Mouse (Mus musculus): ENCODE results near the gene Ddx54. TPM values are rescaled to one million over a fixed set of nuclear protein-coding genes. Genes with fewer than 3 reads are reported as not detected.

Ddx54 gene
- polyA plus RNA-seq, 1 experiment from 2014 or later = 38.4 TPM

DNA sequence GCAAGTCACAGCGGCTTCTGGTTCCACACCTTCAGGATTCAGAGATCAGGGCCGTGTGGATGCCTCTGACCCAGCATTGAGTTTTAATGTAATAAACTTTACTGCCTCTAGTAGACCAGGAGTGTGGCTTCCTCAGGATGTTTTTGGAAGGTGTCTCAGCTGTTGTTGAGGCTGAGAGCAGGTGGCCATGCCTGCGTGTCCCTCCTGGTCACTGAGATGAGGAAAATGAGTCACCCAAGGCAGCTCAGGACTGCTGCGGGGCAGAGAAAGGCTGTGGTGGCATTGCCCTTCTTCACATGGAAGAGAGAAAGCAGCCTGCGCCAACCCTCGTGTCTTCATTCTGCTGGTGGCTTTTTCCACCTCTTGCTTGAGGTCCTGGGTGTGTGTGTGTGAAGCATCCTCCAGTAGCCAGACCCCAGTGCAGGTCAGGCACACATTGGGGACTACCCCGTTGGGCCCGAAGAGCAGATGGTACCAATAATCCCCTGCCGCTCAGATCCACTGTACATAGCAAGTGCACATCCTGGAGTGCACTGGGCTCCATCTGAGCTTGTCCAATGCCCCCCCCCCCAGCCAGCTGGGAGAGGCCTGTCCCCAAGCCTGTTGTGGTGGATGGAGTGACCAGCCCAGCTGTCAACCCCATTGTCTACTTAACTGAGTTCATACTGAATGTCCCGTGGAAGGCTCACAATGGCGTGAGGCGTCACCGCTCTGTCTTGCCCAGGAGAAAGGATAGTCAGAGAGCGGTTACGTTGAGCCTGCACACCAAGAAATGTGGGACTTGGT, 15.2 kb downstream of the Ddx54 start:
- H3K4me3 ChIP-seq (ENCODE audit: low read length) = no peak overlapping the region
- no peak overlapping the region for H3K4me2 ChIP-seq (ENCODE audit: low read length)
- no peaks in the 10 kb centered on the region for H3K9me3 ChIP-seq (ENCODE audit: control insufficient read depth, low read length)
- H3K4me1 ChIP-seq (ENCODE audit: control insufficient read depth, insufficient read depth, low read depth, low read length) = no peaks in the 10 kb centered on the region
- WGBS = 74% methylated on average over 15 of the region's 15 CpGs
- ATAC-seq = no peak
- H3K9ac ChIP-seq (ENCODE audit: low read depth, low read length) = no peak overlapping the region
- H3K27me3 ChIP-seq (replicated peaks; ENCODE audit: control insufficient read depth, insufficient read depth, low read length) = peaks cover 2% of the 10 kb centered on the region; the same call in 1 of the 2 replicates
- H3K36me3 ChIP-seq (ENCODE audit: control insufficient read depth, insufficient read depth, low read length) = peaks cover 30% of the 10 kb centered on the region
- H3K27ac ChIP-seq (ENCODE audit: low read depth, low read length) = no peak overlapping the region

DNA sequence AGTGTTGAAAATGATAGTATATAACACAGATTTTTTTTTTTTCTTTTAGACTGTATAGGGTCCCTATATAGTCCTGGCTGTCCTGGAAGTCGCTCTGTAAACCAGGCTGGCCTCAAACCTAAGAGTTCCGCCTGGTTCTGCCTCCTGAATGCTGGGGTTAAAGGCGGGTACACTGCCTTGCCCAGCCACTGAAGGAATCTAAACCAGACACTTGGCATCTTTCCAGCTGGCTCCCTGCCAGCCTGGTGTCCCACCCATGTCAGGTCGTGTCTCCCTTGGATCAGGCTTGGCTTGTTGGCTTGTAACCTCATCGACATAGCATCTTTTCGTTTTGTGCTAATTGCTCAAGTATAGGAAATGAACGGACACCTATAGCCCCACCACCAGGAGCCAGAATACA, 16.1 kb downstream of the Ddx54 start:
- ATAC-seq = no peak
- Histone ChIP-seq H3K36me3 (ENCODE audit: control insufficient read depth, insufficient read depth, low read length) (peaks cover 25% of the 10 kb centered on the region), H3K27ac (ENCODE audit: low read depth, low read length) (no peak overlapping the region), H3K9me3 (ENCODE audit: control insufficient read depth, low read length) (no peaks in the 10 kb centered on the region), H3K9ac (ENCODE audit: low read depth, low read length) (no peak overlapping the region), H3K4me2 (ENCODE audit: low read length) (no peak overlapping the region), H3K4me3 (ENCODE audit: low read length) (no peak overlapping the region), H3K4me1 (ENCODE audit: control insufficient read depth, insufficient read depth, low read depth, low read length) (no peaks in the 10 kb centered on the region), H3K27me3 (replicated peaks; ENCODE audit: control insufficient read depth, insufficient read depth, low read length) (peaks cover 2% of the 10 kb centered on the region; the same call in 1 of the 2 replicates)
- 59% methylated on average over 7 of the region's 7 CpGs for WGBS

DNA sequence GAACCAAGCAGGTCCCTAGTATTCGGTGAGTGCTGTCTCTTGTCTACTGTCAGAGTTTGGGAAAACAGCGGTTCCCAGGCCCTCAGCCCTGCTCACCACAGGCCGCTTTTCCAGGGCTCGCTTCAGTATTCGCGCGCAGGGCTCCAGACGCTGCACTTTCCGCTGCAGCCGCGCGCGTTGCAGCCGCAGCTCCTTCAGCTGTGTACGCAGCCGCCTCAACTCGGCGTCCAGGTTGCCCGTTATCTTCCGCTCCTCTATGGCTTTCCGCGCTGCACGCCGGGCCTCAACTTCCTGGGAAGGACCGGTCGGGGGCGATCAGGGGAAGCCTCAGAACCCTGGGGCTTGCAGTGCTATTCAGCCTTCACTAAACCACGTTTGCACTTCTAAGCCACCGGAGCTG, 18.6 kb downstream of the Ddx54 start:
- H3K27ac ChIP-seq (ENCODE audit: low read depth, low read length) = no peak overlapping the region
- ATAC-seq = no peak
- H3K9ac ChIP-seq (ENCODE audit: low read depth, low read length) = peak overlapping the region; percentile 39; the same call in 1 of the 2 replicates
- peak overlapping the region; percentile 49 for H3K4me2 ChIP-seq (ENCODE audit: low read length)
- peak overlapping the region; percentile 19; the same call in 1 of the 2 replicates for H3K4me3 ChIP-seq (ENCODE audit: low read length)
- WGBS = 6% methylated on average over 29 of the region's 29 CpGs
- peaks cover 9% of the 10 kb centered on the region; the same call in 1 of the 2 replicates for H3K36me3 ChIP-seq (ENCODE audit: control insufficient read depth, insufficient read depth, low read length)
- H3K27me3 ChIP-seq (replicated peaks; ENCODE audit: control insufficient read depth, insufficient read depth, low read length) = peaks cover 2% of the 10 kb centered on the region; the same call in 1 of the 2 replicates
- H3K9me3 ChIP-seq (ENCODE audit: control insufficient read depth, low read length) = no peaks in the 10 kb centered on the region
- no peaks in the 10 kb centered on the region for H3K4me1 ChIP-seq (ENCODE audit: control insufficient read depth, insufficient read depth, low read depth, low read length)

DNA sequence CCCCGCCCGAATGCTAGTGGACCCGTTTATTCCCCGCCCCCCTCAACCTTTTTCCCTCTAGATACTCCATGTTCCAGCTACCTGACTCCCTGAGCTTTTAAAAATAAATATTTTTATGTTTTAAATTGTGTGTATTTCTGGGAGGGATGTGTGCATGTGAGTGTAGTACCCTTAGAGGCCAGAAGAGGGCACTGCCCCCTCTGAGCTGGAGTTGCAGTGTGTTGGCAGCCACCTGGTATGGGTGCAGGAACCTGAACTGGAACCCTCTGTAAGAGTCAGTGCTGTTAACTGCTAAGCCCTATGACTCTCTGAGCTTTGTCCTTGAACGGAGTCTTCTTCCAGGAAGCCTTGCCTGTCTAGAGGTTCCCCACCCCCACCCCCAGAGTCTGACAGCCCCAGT, 19.4 kb downstream of the Ddx54 start:
- no peaks in the 10 kb centered on the region for H3K4me1 ChIP-seq (ENCODE audit: control insufficient read depth, insufficient read depth, low read depth, low read length)
- H3K36me3 ChIP-seq (ENCODE audit: control insufficient read depth, insufficient read depth, low read length) = peaks cover 3% of the 10 kb centered on the region; the same call in 1 of the 2 replicates
- no peaks in the 10 kb centered on the region for H3K9me3 ChIP-seq (ENCODE audit: control insufficient read depth, low read length)
- no peak overlapping the region for H3K9ac ChIP-seq (ENCODE audit: low read depth, low read length)
- no peak overlapping the region for H3K4me2 ChIP-seq (ENCODE audit: low read length)
- no peak overlapping the region for H3K4me3 ChIP-seq (ENCODE audit: low read length)
- peaks cover 2% of the 10 kb centered on the region; the same call in 1 of the 2 replicates for H3K27me3 ChIP-seq (replicated peaks; ENCODE audit: control insufficient read depth, insufficient read depth, low read length)
- no peak overlapping the region for H3K27ac ChIP-seq (ENCODE audit: low read depth, low read length)
- 90% methylated on average over 5 of the region's 5 CpGs for WGBS
- no peak for ATAC-seq

DNA sequence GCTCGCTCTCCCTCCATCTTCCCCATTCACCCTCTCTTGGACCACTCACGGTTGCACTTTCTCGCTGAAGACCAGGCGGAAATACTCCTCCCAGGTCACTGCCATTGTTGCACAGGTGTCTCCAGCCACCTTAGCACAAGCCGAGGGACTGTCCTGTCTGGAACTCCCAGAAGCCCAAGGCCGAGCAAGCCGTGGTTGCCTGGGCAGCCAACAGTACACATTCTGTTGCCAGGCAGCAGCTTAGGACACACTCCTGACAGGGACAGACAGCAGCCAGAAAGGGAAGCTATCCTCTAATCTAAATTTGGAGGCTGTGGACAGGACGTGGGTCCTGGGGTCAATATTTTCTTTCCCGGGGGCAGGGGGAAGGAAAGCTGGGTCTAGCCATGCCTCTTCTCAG, 21.6 kb downstream of the Ddx54 start, which contains the start of gene Cfap73:
Gene Cfap73 (minus strand): TSS at position 105 of the 400 bp plus-strand sequence.
- no peak within 1 kb of the TSS for H3K4me2 ChIP-seq (ENCODE audit: low read length)
- no peaks in the 10 kb centered on the region for H3K36me3 ChIP-seq (ENCODE audit: control insufficient read depth, insufficient read depth, low read length)
- WGBS = 59% methylated on average over 9 of the region's 9 CpGs
- no peaks in the 10 kb centered on the region for H3K4me1 ChIP-seq (ENCODE audit: control insufficient read depth, insufficient read depth, low read depth, low read length)
- no peaks in the 10 kb centered on the region for H3K9me3 ChIP-seq (ENCODE audit: control insufficient read depth, low read length)
- no peak for ATAC-seq
- H3K27ac ChIP-seq (ENCODE audit: low read depth, low read length) = no peak within 1 kb of the TSS
- H3K9ac ChIP-seq (ENCODE audit: low read depth, low read length) = no peak within 1 kb of the TSS
- H3K27me3 ChIP-seq (replicated peaks; ENCODE audit: control insufficient read depth, insufficient read depth, low read length) = peaks cover 2% of the 10 kb centered on the region; the same call in 1 of the 2 replicates
- no peak within 1 kb of the TSS for H3K4me3 ChIP-seq (ENCODE audit: low read length)

DNA sequence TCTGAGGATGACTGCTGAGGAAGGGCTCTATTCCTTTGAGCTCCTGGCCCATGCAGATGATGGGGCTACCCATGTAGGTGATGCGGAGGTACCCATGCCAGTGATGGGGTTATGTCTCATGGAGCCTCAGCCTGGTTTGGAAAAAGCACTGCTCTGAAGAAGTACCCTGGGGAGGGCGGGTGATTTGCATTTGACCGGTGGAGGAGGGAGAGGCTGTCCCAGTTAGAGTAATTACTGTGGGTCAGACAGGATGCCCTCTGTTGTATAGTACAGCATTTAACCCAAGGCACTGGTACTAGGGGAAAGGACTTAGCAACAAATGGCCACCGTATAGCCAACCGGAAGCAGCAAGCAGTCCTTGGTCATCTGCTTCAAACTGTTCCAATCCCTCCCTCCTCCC, 22.3 kb downstream of the Ddx54 start:
- WGBS = 46% methylated on average over 5 of the region's 5 CpGs
- no peak overlapping the region for H3K4me2 ChIP-seq (ENCODE audit: low read length)
- no peaks in the 10 kb centered on the region for H3K9me3 ChIP-seq (ENCODE audit: control insufficient read depth, low read length)
- H3K27me3 ChIP-seq (replicated peaks; ENCODE audit: control insufficient read depth, insufficient read depth, low read length) = peaks cover under 1% of the 10 kb centered on the region; the same call in 1 of the 2 replicates
- no peaks in the 10 kb centered on the region for H3K4me1 ChIP-seq (ENCODE audit: control insufficient read depth, insufficient read depth, low read depth, low read length)
- no peak for ATAC-seq
- H3K9ac ChIP-seq (ENCODE audit: low read depth, low read length) = no peak overlapping the region
- H3K27ac ChIP-seq (ENCODE audit: low read depth, low read length) = no peak overlapping the region
- H3K36me3 ChIP-seq (ENCODE audit: control insufficient read depth, insufficient read depth, low read length) = no peaks in the 10 kb centered on the region
- no peak overlapping the region for H3K4me3 ChIP-seq (ENCODE audit: low read length)

DNA sequence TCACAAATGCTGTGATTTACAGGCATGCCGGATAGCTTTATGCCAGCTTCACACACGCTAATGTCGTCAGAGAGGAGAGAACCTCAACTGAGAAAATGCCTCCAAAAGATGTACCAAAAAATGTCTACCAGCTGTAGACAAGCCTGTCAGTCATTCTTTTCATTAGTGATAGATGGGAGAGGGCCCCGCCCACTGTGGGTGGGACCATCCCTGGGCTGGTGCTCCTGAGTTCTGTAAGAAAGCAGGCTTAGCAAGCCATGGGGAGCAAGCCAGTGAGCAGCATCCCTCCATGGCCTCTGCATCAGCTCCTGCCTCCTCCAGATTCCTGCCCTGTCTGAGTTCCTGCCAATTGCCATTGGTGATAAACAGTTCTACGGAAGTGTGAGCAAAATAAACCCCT, 23.1 kb downstream of the Ddx54 start:
- Histone ChIP-seq H3K4me2 (ENCODE audit: low read length) (no peak overlapping the region), H3K9me3 (ENCODE audit: control insufficient read depth, low read length) (no peaks in the 10 kb centered on the region), H3K36me3 (ENCODE audit: control insufficient read depth, insufficient read depth, low read length) (no peaks in the 10 kb centered on the region), H3K9ac (ENCODE audit: low read depth, low read length) (no peak overlapping the region), H3K4me3 (ENCODE audit: low read length) (no peak overlapping the region), H3K27me3 (replicated peaks; ENCODE audit: control insufficient read depth, insufficient read depth, low read length) (no peaks in the 10 kb centered on the region), H3K27ac (ENCODE audit: low read depth, low read length) (no peak overlapping the region), H3K4me1 (ENCODE audit: control insufficient read depth, insufficient read depth, low read depth, low read length) (no peaks in the 10 kb centered on the region)
- no peak for ATAC-seq
- 90% methylated on average over 5 of the region's 5 CpGs for WGBS

DNA sequence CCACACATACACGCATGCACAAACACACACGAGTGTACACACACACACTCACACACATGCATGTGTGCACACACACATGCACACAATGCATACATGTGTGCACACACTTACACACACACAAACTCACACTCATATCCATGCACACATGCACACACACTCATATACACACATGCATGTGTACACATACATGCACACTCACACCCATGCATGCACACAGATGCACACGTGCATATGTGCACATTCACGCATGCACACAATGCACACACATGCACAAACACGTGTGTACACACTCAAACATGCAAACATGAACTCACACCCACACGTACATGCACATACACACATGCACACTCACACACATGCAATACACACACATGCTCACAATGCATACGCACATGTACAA, 27.6 kb downstream of the Ddx54 start:
- H3K9ac ChIP-seq (ENCODE audit: low read depth, low read length) = no peak overlapping the region
- no peak for ATAC-seq
- H3K36me3 ChIP-seq (ENCODE audit: control insufficient read depth, insufficient read depth, low read length) = no peaks in the 10 kb centered on the region
- H3K4me2 ChIP-seq (ENCODE audit: low read length) = no peak overlapping the region
- no peaks in the 10 kb centered on the region; the same call in 1 of the 2 replicates for H3K4me1 ChIP-seq (ENCODE audit: control insufficient read depth, insufficient read depth, low read depth, low read length)
- no peaks in the 10 kb centered on the region for H3K9me3 ChIP-seq (ENCODE audit: control insufficient read depth, low read length)
- H3K27me3 ChIP-seq (replicated peaks; ENCODE audit: control insufficient read depth, insufficient read depth, low read length) = no peaks in the 10 kb centered on the region
- H3K4me3 ChIP-seq (ENCODE audit: low read length) = no peak overlapping the region
- 96% methylated on average over 7 of the region's 7 CpGs for WGBS
- no peak overlapping the region for H3K27ac ChIP-seq (ENCODE audit: low read depth, low read length)

DNA sequence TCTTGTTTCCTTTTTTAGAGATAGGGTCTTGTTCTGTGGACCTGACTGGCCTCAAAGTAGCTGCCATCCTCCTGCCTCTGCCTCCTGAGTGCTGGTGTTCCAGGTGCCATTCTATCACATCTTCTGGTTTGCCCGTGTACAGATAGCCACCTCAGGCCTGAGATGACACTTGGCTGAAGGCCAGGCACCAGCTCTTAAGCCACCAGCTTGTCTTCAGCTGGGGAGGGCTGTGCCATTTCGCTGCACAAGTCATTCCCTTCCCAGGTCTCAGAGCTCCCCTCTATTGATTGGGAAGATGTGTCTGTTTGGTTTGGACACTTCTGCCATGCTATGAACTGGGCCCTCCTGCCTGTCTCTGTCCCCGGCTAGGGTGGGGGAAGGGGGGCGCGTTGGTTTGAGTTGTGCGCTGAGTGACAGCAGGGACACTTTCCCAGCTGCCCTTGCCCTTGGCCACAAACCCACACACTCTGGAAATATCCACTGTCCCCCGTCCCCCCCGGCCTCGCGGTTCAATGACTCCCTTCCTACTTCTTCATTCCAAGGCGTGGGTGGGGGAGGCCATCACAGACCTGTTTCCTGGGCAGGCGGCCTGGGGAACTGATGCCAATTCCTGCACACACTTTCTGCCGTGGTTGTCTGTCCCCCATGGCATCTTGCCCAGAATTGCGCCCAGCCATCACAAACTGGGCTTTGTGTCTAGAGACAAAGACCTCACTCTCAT, 31.0 kb downstream of the Ddx54 start:
- no peaks in the 10 kb centered on the region for H3K9me3 ChIP-seq (ENCODE audit: control insufficient read depth, low read length)
- no peak overlapping the region for H3K4me3 ChIP-seq (ENCODE audit: low read length)
- no peak overlapping the region for H3K4me2 ChIP-seq (ENCODE audit: low read length)
- 0 out of 2 replicates have a peak, but pooled peaks have one; percentile 42 for ATAC-seq
- WGBS = 63% methylated on average over 14 of the region's 14 CpGs
- peaks cover 4% of the 10 kb centered on the region for H3K4me1 ChIP-seq (ENCODE audit: control insufficient read depth, insufficient read depth, low read depth, low read length)
- H3K36me3 ChIP-seq (ENCODE audit: control insufficient read depth, insufficient read depth, low read length) = no peaks in the 10 kb centered on the region
- no peak overlapping the region for H3K27ac ChIP-seq (ENCODE audit: low read depth, low read length)
- no peak overlapping the region; the same call in 1 of the 2 replicates for H3K9ac ChIP-seq (ENCODE audit: low read depth, low read length)
- H3K27me3 ChIP-seq (replicated peaks; ENCODE audit: control insufficient read depth, insufficient read depth, low read length) = peaks cover 6% of the 10 kb centered on the region
